Mouse (Mus musculus) lung, embryonic 15.5 days (tissue): ENCODE measurements around the gene Rasl10b. TPM values are rescaled to one million over a fixed set of nuclear protein-coding genes. Genes with fewer than 3 reads are reported as not detected.

Experiments used
- ATAC-seq: fragments of 200-750 bp; cut with Nextera tagmentation; 2 replicates; pipeline ENCODE4 v1.8.0; 2017; ENCODE audit warnings: moderate number of reproducible peaks, borderline replicate concordance; ENCODE audit not compliant: low FRiP score, low TSS enrichment; ENCODE audit errors: extremely low read depth
- H3K27ac ChIP-seq: fragments of 300-500 bp; sonication (generic); 2 replicates; pipeline ENCODE4 v1.5.1; 2015; ENCODE audit warnings: moderate library complexity, mild to moderate bottlenecking, inconsistent platforms
- H3K27me3 ChIP-seq: fragments of 300-500 bp; sonication (generic); 2 replicates; pipeline ENCODE4 v1.6.1; 2015; ENCODE audit warnings: inconsistent platforms
- H3K36me3 ChIP-seq: fragments of 300-500 bp; sonication (generic); 2 replicates; pipeline ENCODE4 v1.6.1; 2015; ENCODE audit warnings: inconsistent platforms
- H3K4me1 ChIP-seq: fragments of 300-500 bp; sonication (generic); 2 replicates; pipeline ENCODE4 v1.6.1; 2015; ENCODE audit warnings: inconsistent platforms
- H3K4me2 ChIP-seq: fragments of 300-500 bp; sonication (generic); 2 replicates; pipeline ENCODE4 v1.6.1; 2015; ENCODE audit warnings: inconsistent platforms, mild to moderate bottlenecking, moderate library complexity
- H3K4me3 ChIP-seq: fragments of 300-500 bp; sonication (generic); 2 replicates; pipeline ENCODE4 v1.5.1; 2015; ENCODE audit warnings: mild to moderate bottlenecking, inconsistent platforms
- H3K9ac ChIP-seq: fragments of 300-500 bp; sonication (generic); 2 replicates; pipeline ENCODE4 v1.6.1; 2015; ENCODE audit warnings: inconsistent platforms
- H3K9me3 ChIP-seq: fragments of 300-500 bp; sonication (generic); 2 replicates; pipeline ENCODE4 v1.6.1; 2016; ENCODE audit warnings: inconsistent platforms
- WGBS: fragments of 180-500 bp; shearing (Covaris S2); methylation state at CpG from one replicate; pipeline ENCODE4 v1.1.7; 2015; 5-methylcytosine and 5-hydroxymethylcytosine counted together
- polyA plus RNA-seq: library from polyadenylated mRNA; unstranded; fragments of >200 nt; fragmentation: Nextera tagmentation; extraction: Ambion mirVana; gene quantifications from 2 replicates; pipeline ENCODE4 v1.2.1, GENCODE M21; 2015

Rasl10b gene
- polyA plus RNA-seq, 1 experiment from 2014 or later = 1.3 TPM

- H3K27ac ChIP-seq = no peak overlapping the region
- no peak overlapping the region for H3K9ac ChIP-seq
- H3K4me3 ChIP-seq = no peak overlapping the region
- ATAC-seq = no peak
- H3K9me3 ChIP-seq = no peaks in the 10 kb centered on the region
- WGBS = 29% methylated on average over 8 of the region's 8 CpGs
- peaks cover 4% of the 10 kb centered on the region for H3K4me1 ChIP-seq
- H3K27me3 ChIP-seq = peaks cover 12% of the 10 kb centered on the region; the same call in 1 of the 2 replicates
- peaks cover 6% of the 10 kb centered on the region; the same call in 1 of the 2 replicates for H3K36me3 ChIP-seq
- H3K4me2 ChIP-seq = no peak overlapping the region
Observed at GRCm38 (mm10) chr11:83408242-83408641, 695 bp upstream of the Rasl10b start.

- 1% methylated on average over 32 of the region's 40 CpGs for WGBS
- H3K27me3 ChIP-seq = peaks cover 12% of the 10 kb centered on the region; the same call in 1 of the 2 replicates
- peak overlapping the region; percentile 47 for H3K9ac ChIP-seq
- peak; percentile 60 for ATAC-seq
- H3K27ac ChIP-seq = no peak overlapping the region
- H3K4me2 ChIP-seq = peak overlapping the region; percentile 95
- H3K9me3 ChIP-seq = no peaks in the 10 kb centered on the region
- peak overlapping the region; percentile 73 for H3K4me3 ChIP-seq
- no peaks in the 10 kb centered on the region for H3K36me3 ChIP-seq
- H3K4me1 ChIP-seq = peaks cover 4% of the 10 kb centered on the region
Observed at GRCm38 (mm10) chr11:83409792-83410291, 905 bp downstream of the Rasl10b start.

GRCm38 (mm10) chr11:83410510-83410909 lies 1.6 kb downstream of the Rasl10b start:
- H3K27me3 ChIP-seq = peaks cover 12% of the 10 kb centered on the region; the same call in 1 of the 2 replicates
- peak overlapping the region; percentile 95 for H3K4me2 ChIP-seq
- no peaks in the 10 kb centered on the region for H3K9me3 ChIP-seq
- no peak overlapping the region for H3K4me3 ChIP-seq
- no peak for ATAC-seq
- no peaks in the 10 kb centered on the region for H3K36me3 ChIP-seq
- WGBS = 57% methylated on average over 6 of the region's 6 CpGs
- no peak overlapping the region for H3K9ac ChIP-seq
- H3K4me1 ChIP-seq = peaks cover 4% of the 10 kb centered on the region
- H3K27ac ChIP-seq = no peak overlapping the region

- Histone ChIP-seq H3K4me2 (no peak overlapping the region), H3K4me1 (0 out of 2 replicates have a peak, but pooled peaks cover 7% of the 10 kb centered on the region), H3K27me3 (peaks cover 37% of the 10 kb centered on the region), H3K9me3 (no peaks in the 10 kb centered on the region), H3K4me3 (no peak overlapping the region), H3K27ac (no peak overlapping the region), H3K9ac (no peak overlapping the region), H3K36me3 (no peaks in the 10 kb centered on the region)
- 2% methylated on average over 5 of the region's 5 CpGs for WGBS
- ATAC-seq = no peak
Observed at GRCm38 (mm10) chr11:83417080-83417479, 8.1 kb downstream of the Rasl10b start.

GRCm38 (mm10) chr11:83417708-83418107 lies 8.8 kb downstream of the Rasl10b start:
- Histone ChIP-seq H3K4me2 (no peak overlapping the region), H3K36me3 (no peaks in the 10 kb centered on the region), H3K4me3 (no peak overlapping the region), H3K27me3 (peaks cover 37% of the 10 kb centered on the region), H3K27ac (no peak overlapping the region), H3K4me1 (0 out of 2 replicates have a peak, but pooled peaks cover 7% of the 10 kb centered on the region), H3K9ac (no peak overlapping the region), H3K9me3 (no peaks in the 10 kb centered on the region)
- ATAC-seq = no peak
- 72% methylated on average over 7 of the region's 7 CpGs for WGBS

GRCm38 (mm10) chr11:83418566-83418965 lies 9.6 kb downstream of the Rasl10b start:
- H3K4me2 ChIP-seq = no peak overlapping the region
- no peaks in the 10 kb centered on the region for H3K9me3 ChIP-seq
- H3K27me3 ChIP-seq = peaks cover 37% of the 10 kb centered on the region
- no peak overlapping the region for H3K4me3 ChIP-seq
- H3K9ac ChIP-seq = no peak overlapping the region
- no peaks in the 10 kb centered on the region for H3K36me3 ChIP-seq
- no peak for ATAC-seq
- no peak overlapping the region for H3K27ac ChIP-seq
- WGBS = 6% methylated on average over 38 of the region's 38 CpGs
- H3K4me1 ChIP-seq = 0 out of 2 replicates have a peak, but pooled peaks cover 7% of the 10 kb centered on the region

GRCm38 (mm10) chr11:83420338-83420737 lies 11.4 kb downstream of the Rasl10b start:
- H3K9ac ChIP-seq = no peak overlapping the region
- H3K4me3 ChIP-seq = no peak overlapping the region
- peaks cover 37% of the 10 kb centered on the region for H3K27me3 ChIP-seq
- H3K9me3 ChIP-seq = no peaks in the 10 kb centered on the region
- 46% methylated on average over 4 of the region's 4 CpGs for WGBS
- H3K4me2 ChIP-seq = no peak overlapping the region
- H3K36me3 ChIP-seq = no peaks in the 10 kb centered on the region
- H3K4me1 ChIP-seq = 0 out of 2 replicates have a peak, but pooled peaks cover 7% of the 10 kb centered on the region
- 0 out of 2 replicates have a peak, but pooled peaks have one; percentile 8 for ATAC-seq
- H3K27ac ChIP-seq = no peak overlapping the region

- Histone ChIP-seq H3K4me2 (no peak overlapping the region), H3K27ac (no peak overlapping the region), H3K4me1 (0 out of 2 replicates have a peak, but pooled peaks cover 7% of the 10 kb centered on the region), H3K9ac (no peak overlapping the region), H3K9me3 (no peaks in the 10 kb centered on the region), H3K36me3 (no peaks in the 10 kb centered on the region), H3K27me3 (peaks cover 42% of the 10 kb centered on the region), H3K4me3 (no peak overlapping the region)
- WGBS = 3% methylated on average over 9 of the region's 9 CpGs
- no peak for ATAC-seq
Observed at GRCm38 (mm10) chr11:83421305-83421704, 12.4 kb downstream of the Rasl10b start.

- 3% methylated on average over 8 of the region's 8 CpGs for WGBS
- peaks cover 48% of the 10 kb centered on the region for H3K27me3 ChIP-seq
- ATAC-seq = no peak
- H3K27ac ChIP-seq = no peak overlapping the region
- H3K4me1 ChIP-seq = no peaks in the 10 kb centered on the region
- H3K9ac ChIP-seq = no peak overlapping the region
- no peaks in the 10 kb centered on the region for H3K9me3 ChIP-seq
- no peak overlapping the region for H3K4me3 ChIP-seq
- no peaks in the 10 kb centered on the region for H3K36me3 ChIP-seq
- H3K4me2 ChIP-seq = no peak overlapping the region
Observed at GRCm38 (mm10) chr11:83424681-83425080, 15.7 kb downstream of the Rasl10b start.

GRCm38 (mm10) chr11:83426964-83427363 lies 18.0 kb downstream of the Rasl10b start:
- Histone ChIP-seq H3K4me1 (no peaks in the 10 kb centered on the region), H3K4me2 (no peak overlapping the region), H3K9ac (no peak overlapping the region), H3K27me3 (peaks cover 44% of the 10 kb centered on the region), H3K27ac (no peak overlapping the region), H3K4me3 (no peak overlapping the region), H3K36me3 (no peaks in the 10 kb centered on the region), H3K9me3 (no peaks in the 10 kb centered on the region)
- WGBS = 24% methylated on average over 17 of the region's 17 CpGs
- ATAC-seq = no peak

- Histone ChIP-seq H3K27ac (no peak within 1 kb of the TSS), H3K27me3 (peaks cover 44% of the 10 kb centered on the region), H3K9me3 (no peaks in the 10 kb centered on the region), H3K4me3 (no peak within 1 kb of the TSS), H3K4me1 (no peaks in the 10 kb centered on the region), H3K4me2 (no peak within 1 kb of the TSS), H3K36me3 (no peaks in the 10 kb centered on the region), H3K9ac (no peak within 1 kb of the TSS)
- no peak for ATAC-seq
- WGBS = 46% methylated on average over 5 of the region's 5 CpGs
Observed at GRCm38 (mm10) chr11:83429355-83429754, 20.4 kb downstream of the Rasl10b start, which contains the start of gene Gas2l2. Gas2l2 (minus strand) TSS chr11:83429455.

- no peak overlapping the region for H3K4me3 ChIP-seq
- no peak overlapping the region for H3K9ac ChIP-seq
- H3K4me2 ChIP-seq = no peak overlapping the region
- H3K27me3 ChIP-seq = peaks cover 27% of the 10 kb centered on the region
- no peaks in the 10 kb centered on the region for H3K4me1 ChIP-seq
- no peak for ATAC-seq
- H3K36me3 ChIP-seq = no peaks in the 10 kb centered on the region
- 73% methylated on average over 2 of the region's 2 CpGs for WGBS
- no peak overlapping the region for H3K27ac ChIP-seq
- no peaks in the 10 kb centered on the region for H3K9me3 ChIP-seq
Observed at GRCm38 (mm10) chr11:83432533-83432932, 23.6 kb downstream of the Rasl10b start.
